In the genomic region with DNA sequence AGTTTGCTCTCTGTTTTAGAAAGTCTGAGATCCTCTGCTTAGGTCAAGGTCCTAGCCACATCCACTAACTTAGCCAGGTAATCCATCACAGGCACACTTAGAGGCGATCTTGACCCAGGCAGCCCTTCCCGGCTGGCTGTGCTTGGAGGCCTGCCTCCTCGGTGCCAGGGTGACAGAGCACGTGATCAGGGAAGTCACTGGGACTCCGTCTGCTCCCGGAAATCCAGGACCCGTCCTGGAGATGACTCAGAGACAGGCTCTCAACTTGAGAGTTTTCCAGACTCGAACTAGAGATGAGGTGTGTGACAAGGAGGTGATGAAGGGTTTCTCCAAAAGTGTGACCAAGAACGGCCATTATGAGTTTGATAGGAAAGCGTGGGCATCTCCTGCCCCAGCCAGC, we compare ENCODE assay signal across 30 mouse cellular contexts. TPM values are rescaled to one million over a fixed set of nuclear protein-coding genes. Genes with fewer than 3 reads are reported as not detected.
DNase-seq lines count a peak whose midpoint lies in the region; ATAC-seq and TF ChIP-seq lines count a peak whose summit lies in the region.
"Had no signal": no experiment of that assay in that cellular context is flagged by ENCODE, and none has a peak within 500 bp of the region (broad histone marks: within the 10 kb centered on the region; RNA-seq: fewer than 3 reads in every experiment).

No protein-coding gene starts in this region.

- H3K27me3 ChIP-seq in heart, embryonic 14.5 days (ENCODE audit: control insufficient read depth, insufficient read depth, low read length) = no peaks in the 10 kb centered on the region
- H3K27me3 ChIP-seq in C2C12 (ENCODE audit: control insufficient read depth, insufficient read depth, insufficient read length) = no peaks in the 10 kb centered on the region
- H3K27me3 ChIP-seq: hindbrain, embryonic 15.5 days; neural tube, embryonic 12.5 days; Patski had no signal

- ATAC-seq in heart, embryonic 14.5 days (ENCODE audit: insufficient number of reproducible peaks, insufficient read depth, low FRiP score, low read depth) = no peak
- ATAC-seq: forebrain, embryonic 13.5 days; inflammation-experienced regulatory T-cells, adult 6 months; midbrain, embryonic 16.5 days; Patski had no signal

- no peaks in the 10 kb centered on the region for H3K9me3 ChIP-seq in heart, embryonic 14.5 days (ENCODE audit: control insufficient read depth, low read length)
- H3K9me3 ChIP-seq: forebrain, embryonic 13.5 days; G1E; hindbrain, embryonic 10.5 days; hindbrain, embryonic 15.5 days; neural tube, embryonic 12.5 days had no signal

- no peak overlapping the region for H3ac ChIP-seq in C2C12 (ENCODE audit: control insufficient read depth, insufficient read length, low read depth)

- no peak overlapping the region for H3K4me3 ChIP-seq in heart, embryonic 14.5 days (ENCODE audit: control insufficient read depth in 1 of 2, insufficient read depth in 1 of 2, low read depth in 1 of 2, low read length in 2 of 2)
- H3K4me3 ChIP-seq in C2C12 (ENCODE audit: insufficient read depth, poor library complexity, severe bottlenecking) = no peak overlapping the region
- H3K4me3 ChIP-seq: forebrain, embryonic 13.5 days; heart, adult 2 months; hindbrain, embryonic 10.5 days; hindbrain, embryonic 15.5 days; neural tube, embryonic 12.5 days had no signal

- intact Hi-C loops in heart, postnatal 14 days (cut with DNase I) = no loop called here

- H3K79me3 ChIP-seq in C2C12 (ENCODE audit: low read depth) = no peaks in the 10 kb centered on the region

- 25% methylated on average over 10 of the region's 10 CpGs for WGBS in heart, embryonic 14.5 days

- no peaks in the 10 kb centered on the region for H3K36me3 ChIP-seq in heart, embryonic 14.5 days (ENCODE audit: control insufficient read depth, insufficient read depth, low read length)
- no peaks in the 10 kb centered on the region for H3K36me3 ChIP-seq in C2C12 (ENCODE audit: control insufficient read depth, insufficient read depth)
- H3K36me3 ChIP-seq: G1E; hindbrain, embryonic 10.5 days; hindbrain, embryonic 15.5 days; neural tube, embryonic 12.5 days had no signal

- no peak overlapping the region for H3K9ac ChIP-seq in heart, embryonic 14.5 days (ENCODE audit: low read length)
- H3K9ac ChIP-seq: forebrain, embryonic 13.5 days; hindbrain, embryonic 15.5 days; liver, embryonic 14.5 days; neural tube, embryonic 12.5 days had no signal

- no peak overlapping the region for H3K27ac ChIP-seq in heart, embryonic 14.5 days (replicated peaks in 1 of 2; ENCODE audit: control insufficient read depth in 1 of 2, insufficient read depth in 1 of 2, low read depth in 2 of 2, low read length in 2 of 2)
- H3K27ac ChIP-seq: forebrain, embryonic 13.5 days; heart, adult 2 months; hindbrain, embryonic 10.5 days; hindbrain, embryonic 15.5 days; liver, embryonic 14.5 days; neural tube, embryonic 12.5 days had no signal

- H3K79me2 ChIP-seq in C2C12 (ENCODE audit: control insufficient read depth, insufficient read depth) = no peaks in the 10 kb centered on the region

- 0 out of 2 replicates have a peak overlapping the region, but pooled peaks have one; percentile 19 for H3K4me2 ChIP-seq in heart, embryonic 14.5 days (ENCODE audit: low read length)
- H3K4me2 ChIP-seq: forebrain, embryonic 13.5 days; hindbrain, embryonic 15.5 days; midbrain, embryonic 11.5 days; neural tube, embryonic 12.5 days had no signal

- H3K4me1 ChIP-seq in heart, embryonic 14.5 days (ENCODE audit: control insufficient read depth in 2 of 2, insufficient read depth in 2 of 2, low read length in 2 of 2) = no peaks in the 10 kb centered on the region
- H3K4me1 ChIP-seq: hindbrain, embryonic 10.5 days; neural tube, embryonic 12.5 days had no signal

- no peak for TF ChIP-seq CTCF in C2C12 (IDR thresholded peaks at IDR 0.05; ENCODE audit: control insufficient read depth, insufficient read depth, insufficient read length)

- peak; percentile 78 for DNase-seq in heart, adult 11 months
- DNase-seq in heart, adult 18-20 months = no peak
- DNase-seq in heart, postnatal 14 days = no peak
- peak; percentile 36 to 61 for DNase-seq in adrenal gland, postnatal 36 days
- no peak for DNase-seq in embryo, embryonic 9.5 days (ENCODE audit: extremely low spot score)
- DNase-seq: cerebellum, adult 8-10 months; cerebellum, postnatal 25 days; gastrocnemius, postnatal 25 days; heart, adult 2 months; kidney, adult 11 months; kidney, postnatal 14 days; liver; lung, adult 2 months; lung, postnatal 14 days; right cerebral cortex, adult 18-20 months; spleen, adult 18-20 months; thymus, adult 2 months; thymus, postnatal 4 days had no signal

TF ChIP-seq in C2C12, 6 proteins besides CTCF, POLR2A, EP300 and RAD21:
- peak; percentile 83 for TF ChIP-seq USF1 (IDR thresholded peaks at IDR 0.05; ENCODE audit: low read depth)
- TF ChIP-seq MYOD1 (IDR thresholded peaks at IDR 0.05; ENCODE audit: control insufficient read depth, insufficient read length, low read depth) = no peak

RNA-seq across cellular contexts. Expression of a gene that starts 9.2 kb away (rescaled TPM):
- total RNA-seq in heart, adult 18-20 months (2021) = 10 to 100 TPM; 52.4 to 56.4 TPM
- 71.3 and 74.3 TPM in 2 replicates for polyA plus RNA-seq in heart, embryonic 14.5 days (2014; fragmentation: Nextera tagmentation; extraction: Ambion mirVana)
- 10 to 100 TPM; 41.5 to 43.9 TPM for total RNA-seq in heart, postnatal 14 days (2021)
- polyA plus RNA-seq in C2C12 (2012; fragmentation: generic; extraction: Trizol) = 172 TPM
- 100 to 1,000 TPM; 103 to 122 TPM for total RNA-seq in adrenal gland, postnatal 36 days (2021)

RNA-seq across cellular contexts. Expression of a gene that starts 41.9 kb away (rescaled TPM):
- total RNA-seq in heart, adult 18-20 months (2021) = under 1 TPM; 0.20 to 0.28 TPM
- polyA plus RNA-seq in heart, embryonic 14.5 days (2014; fragmentation: Nextera tagmentation; extraction: Ambion mirVana) = 0.20 and 0.35 TPM in 2 replicates
- total RNA-seq in heart, postnatal 14 days (2021) = 1 to 10 TPM; 1.1 to 1.3 TPM
- polyA plus RNA-seq in C2C12 (2012; fragmentation: generic; extraction: Trizol) = 1.3 TPM
- total RNA-seq in adrenal gland, postnatal 36 days (2021) = 1 to 10 TPM; 1.9 to 2.5 TPM

Comparison
In these comparisons a context has a peak if more than half of its experiments do, and no peak if none do; other contexts are left out.
1. DNase-seq: peak in heart, adult 11 months (single experiment) and adrenal gland, postnatal 36 days (2 of 2); none in heart, adult 18-20 months (0 of 2), heart, postnatal 14 days (0 of 2) and embryo, embryonic 9.5 days (single experiment).